Mouse (Mus musculus) CH12.LX (cell line): ENCODE data around the gene Aff3. TPM values are rescaled to one million over a fixed set of nuclear protein-coding genes. Genes with fewer than 3 reads are reported as not detected.

Source experiments
- DNase-seq: peaks from one replicate; pipeline ENCODE4 v3.0.0-alpha.2; 2013; ENCODE audit errors: extremely low read depth
- H3K27ac ChIP-seq: 2 replicates; pipeline ENCODE4 v1.5.1; 2012; ENCODE audit warnings: low read depth, mild to moderate bottlenecking, control low read depth, moderate library complexity; ENCODE audit not compliant: insufficient read depth
- H3K27me3 ChIP-seq: replicated peaks from 2 replicates; pipeline ENCODE3; 2012; ENCODE audit warnings: inconsistent platforms
- H3K36me3 ChIP-seq, 2 experiments: replicated peaks in 1 of 2; 2 replicates each; pipeline versions ENCODE3 to v1.6.1; 2012; ENCODE audit warnings: inconsistent platforms in 1 of 2, low read length in 1 of 2, mild to moderate bottlenecking in 1 of 2, mixed read lengths in 1 of 2, moderate library complexity in 1 of 2; ENCODE audit not compliant: control insufficient read depth in 1 of 2, insufficient read depth in 1 of 2
- H3K4me1 ChIP-seq, 2 experiments: 2 replicates each; pipeline ENCODE4 v1.6.1; 2012; ENCODE audit warnings: inconsistent platforms in 1 of 2, moderate library complexity in 1 of 2; ENCODE audit not compliant: insufficient read depth in 2 of 2, control insufficient read depth in 1 of 2
- H3K4me2 ChIP-seq: 2 replicates; pipeline ENCODE4 v1.6.1; 2012; ENCODE audit warnings: low read depth, mild to moderate bottlenecking, control low read depth; ENCODE audit not compliant: poor library complexity, insufficient read depth, severe bottlenecking
- H3K4me3 ChIP-seq, 3 experiments: fragments of 150-350 bp in 1 of 3; sonication (generic) in 1 of 3; replicated peaks in 1 of 3; 2 replicates each; pipeline versions ENCODE3 to v1.5.1; 2011 to 2012; ENCODE audit warnings: low read depth in 2 of 3, low read length in 2 of 3, mild to moderate bottlenecking in 2 of 3, moderate library complexity in 2 of 3, control low read depth in 1 of 3, improper control_type of control experiment in 1 of 3, inconsistent platforms in 1 of 3, mixed read lengths in 1 of 3; ENCODE audit not compliant: poor library complexity in 1 of 3
- H3K79me2 ChIP-seq: replicated peaks from 2 replicates; pipeline ENCODE4 v1.6.1; 2012; ENCODE audit warnings: mild to moderate bottlenecking, moderate library complexity; ENCODE audit not compliant: control insufficient read depth, poor library complexity, insufficient read depth, severe bottlenecking; ENCODE audit errors: extremely low read depth
- H3K9ac ChIP-seq: 2 replicates; pipeline ENCODE4 v1.6.1; 2012; ENCODE audit warnings: low read depth, mild to moderate bottlenecking, control low read depth, moderate library complexity; ENCODE audit not compliant: insufficient read depth
- H3K9me3 ChIP-seq: replicated peaks from 2 replicates; pipeline ENCODE3; 2012; ENCODE audit warnings: low read length, inconsistent platforms, mixed read lengths
- BHLHE40 ChIP-seq: IDR thresholded peaks from 2 replicates; pipeline ENCODE4 v1.6.1; 2011; ENCODE audit warnings: mild to moderate bottlenecking, low read depth, low read length, improper control_type of control experiment
- CHD2 ChIP-seq: IDR thresholded peaks from 2 replicates; pipeline ENCODE4 v1.6.1; 2011; ENCODE audit warnings: low read length, improper control_type of control experiment
- E2F4 ChIP-seq: IDR thresholded peaks from 2 replicates; pipeline ENCODE4 v1.6.1; 2011; ENCODE audit warnings: low read depth, low read length, improper control_type of control experiment; ENCODE audit not compliant: insufficient replicate concordance
- ETS1 ChIP-seq: conservative IDR thresholded peaks from 2 replicates; pipeline ENCODE4 v1.6.1; 2012; ENCODE audit warnings: low read depth, mild to moderate bottlenecking, inconsistent platforms, low read length, improper control_type of control experiment, moderate library complexity
- GABPA ChIP-seq: IDR thresholded peaks from 2 replicates; pipeline ENCODE4 v1.6.1; 2012; ENCODE audit warnings: low read depth, low read length, improper control_type of control experiment, inconsistent platforms; ENCODE audit not compliant: insufficient replicate concordance
- IRF4 ChIP-seq: IDR thresholded peaks from 2 replicates; pipeline ENCODE4 v1.6.1; 2014; ENCODE audit warnings: low read depth, mild to moderate bottlenecking, inconsistent platforms, low read length, improper control_type of control experiment
- JUND ChIP-seq: conservative IDR thresholded peaks from 2 replicates; pipeline ENCODE4 v1.6.1; 2011; ENCODE audit warnings: low read depth, low read length, improper control_type of control experiment
- KAT2A ChIP-seq: IDR thresholded peaks from 2 replicates; pipeline ENCODE4 v1.6.1; 2012; ENCODE audit warnings: low read length, improper control_type of control experiment, inconsistent platforms; ENCODE audit not compliant: insufficient replicate concordance
- MAX ChIP-seq: IDR thresholded peaks from 2 replicates; pipeline ENCODE4 v1.6.1; 2011; ENCODE audit warnings: low read length, improper control_type of control experiment
- MAZ ChIP-seq: IDR thresholded peaks from 2 replicates; pipeline ENCODE4 v1.6.1; 2012; ENCODE audit warnings: low read depth, mild to moderate bottlenecking, inconsistent platforms, low read length, improper control_type of control experiment, moderate library complexity
- MXI1 ChIP-seq: IDR thresholded peaks from 2 replicates; pipeline ENCODE4 v1.6.1; 2011; ENCODE audit warnings: mild to moderate bottlenecking, low read depth, low read length, improper control_type of control experiment
- NELFE ChIP-seq: IDR thresholded peaks from 2 replicates; pipeline ENCODE4 v1.6.1; 2011; ENCODE audit warnings: low read depth, low read length, improper control_type of control experiment
- NRF1 ChIP-seq: IDR thresholded peaks from 2 replicates; pipeline ENCODE4 v1.6.1; 2014; ENCODE audit warnings: low read depth, mild to moderate bottlenecking, inconsistent platforms, low read length, improper control_type of control experiment, moderate library complexity
- POLR2A ChIP-seq: IDR thresholded peaks from 2 replicates; pipeline ENCODE4 v1.6.1; 2011; ENCODE audit warnings: low read depth, mild to moderate bottlenecking, improper control_type of control experiment, low read length
- POLR2AphosphoS2 ChIP-seq: IDR thresholded peaks from 2 replicates; pipeline ENCODE4 v1.6.1; 2011; ENCODE audit warnings: low read depth, low read length, improper control_type of control experiment
- RAD21 ChIP-seq: IDR thresholded peaks from 2 replicates; pipeline ENCODE4 v1.6.1; 2011; ENCODE audit warnings: low read depth, mild to moderate bottlenecking, low read length, improper control_type of control experiment, moderate library complexity
- RCOR1 ChIP-seq: conservative IDR thresholded peaks from 2 replicates; pipeline ENCODE4 v1.6.1; 2012; ENCODE audit warnings: low read depth, mild to moderate bottlenecking, inconsistent platforms, low read length, improper control_type of control experiment
- SIN3A ChIP-seq: IDR thresholded peaks from 2 replicates; pipeline ENCODE4 v1.6.1; 2012; ENCODE audit warnings: low read length, improper control_type of control experiment, inconsistent platforms
- SMC3 ChIP-seq: IDR thresholded peaks from 2 replicates; pipeline ENCODE4 v1.6.1; 2011; ENCODE audit warnings: low read depth, low read length, improper control_type of control experiment
- TBP ChIP-seq: conservative IDR thresholded peaks from 2 replicates; pipeline ENCODE4 v1.6.1; 2011; ENCODE audit warnings: low read depth, low read length, improper control_type of control experiment
- TCF12 ChIP-seq: IDR thresholded peaks from 2 replicates; pipeline ENCODE4 v1.6.1; 2014; ENCODE audit warnings: low read depth, mild to moderate bottlenecking, inconsistent platforms, low read length, improper control_type of control experiment
- UBTF ChIP-seq: IDR thresholded peaks from 2 replicates; pipeline ENCODE4 v1.6.1; 2012; ENCODE audit warnings: low read depth, mild to moderate bottlenecking, inconsistent platforms, low read length, improper control_type of control experiment, moderate library complexity
- USF1 ChIP-seq: IDR thresholded peaks from 2 replicates; pipeline ENCODE4 v1.6.1; 2014; ENCODE audit warnings: low read depth, mild to moderate bottlenecking, inconsistent platforms, low read length, improper control_type of control experiment
- USF2 ChIP-seq: conservative IDR thresholded peaks from 2 replicates; pipeline ENCODE4 v1.6.1; 2011; ENCODE audit warnings: low read depth, low read length, improper control_type of control experiment
- ZC3H11A ChIP-seq: IDR thresholded peaks from 2 replicates; pipeline ENCODE4 v1.6.1; 2012; ENCODE audit warnings: low read depth, mild to moderate bottlenecking, inconsistent platforms, low read length, improper control_type of control experiment
- ZKSCAN1 ChIP-seq: IDR thresholded peaks from 2 replicates; pipeline ENCODE4 v1.6.1; 2012; ENCODE audit warnings: low read depth, inconsistent platforms, low read length, improper control_type of control experiment, borderline replicate concordance
- dilution Hi-C: fragments of 300-500 bp; cut with MboI; formaldehyde crosslinking; loops from 2 replicates; pipeline ENCODE4 v1.14.3; 2020; ENCODE audit warnings: low sequenced_read_pairs; ENCODE audit not compliant: extremely low pct_unique_long_range_greater_than_20kb, extremely low pct_ligation_motif_present
- in situ Hi-C: fragments of 300-500 bp; cut with MboI; formaldehyde crosslinking; loops from 3 replicates; pipeline ENCODE4 v1.14.3; 2019; ENCODE audit warnings: low sequenced_read_pairs, low pct_ligation_motif_present, low pct_unique_long_range_greater_than_20kb, mixed read lengths
- polyA plus RNA-seq: library from polyadenylated mRNA; unstranded; fragments of >175 nt; gene quantifications from 2 replicates; pipeline ENCODE4 v1.2.1, GENCODE M21; 2012; ENCODE audit warnings: low read depth; ENCODE audit not compliant: insufficient read length
- total RNA-seq, 2 experiments: library from RNA; depleted of rRNA; stranded (reverse); fragments of 300-350 nt in 1 of 2; fragments of >200 nt in 1 of 2; gene quantifications; 2 replicates each; pipeline ENCODE4 v1.2.3; 2012 to 2014

Gene Aff3
- total and polyA plus RNA-seq, 3 experiments: 5.1 to 29.9 (median 7.7) TPM

- Histone ChIP-seq H3K4me2 (no peak overlapping the region), H3K27ac (no peak overlapping the region), H3K79me2 (no peaks in the 10 kb centered on the region), H3K9ac (no peak overlapping the region), H3K36me3 (peaks cover 0 to 46% of the 10 kb centered on the region in 2 experiments), H3K9me3 (no peaks in the 10 kb centered on the region), H3K4me3 (no peak overlapping the region), H3K27me3 (no peaks in the 10 kb centered on the region), H3K4me1 (peaks cover 0 to 5% of the 10 kb centered on the region in 2 experiments; a peak in 1 of 4 replicates)
- in situ Hi-C loops: no loop called here
- no peak for DNase-seq
- TF ChIP-seq POLR2A (no peak), CHD2 (no peak), MAZ (no peak), SMC3 (no peak), TCF12 (no peak), JUND (no peak), UBTF (no peak), ZKSCAN1 (no peak), USF1 (no peak), NELFE (no peak)
- dilution Hi-C loops: no loop called here
These were observed 246.3 kb downstream of the Aff3 start for GRCm38 (mm10) chr1:38418181-38419032.

- Histone ChIP-seq H3K9ac (no peak overlapping the region), H3K4me1 (peaks cover 0 to 5% of the 10 kb centered on the region in 2 experiments; a peak in 1 of 4 replicates), H3K27ac (no peak overlapping the region), H3K9me3 (no peaks in the 10 kb centered on the region), H3K4me2 (no peak overlapping the region), H3K36me3 (peaks cover 0 to 40% of the 10 kb centered on the region in 2 experiments), H3K79me2 (no peaks in the 10 kb centered on the region), H3K27me3 (no peaks in the 10 kb centered on the region), H3K4me3 (no peak overlapping the region)
- in situ Hi-C loops (no loop called here), dilution Hi-C loops (no loop called here)
- TF ChIP-seq NRF1 (no peak), TBP (no peak), GABPA (no peak), ETS1 (no peak), BHLHE40 (no peak), USF2 (no peak), ZC3H11A (no peak), RAD21 (no peak), KAT2A (no peak), USF1 (no peak), MAX (no peak), MAZ (no peak), E2F4 (no peak), MXI1 (no peak), SIN3A (no peak), IRF4 (no peak), CHD2 (no peak), POLR2AphosphoS2 (no peak), RCOR1 (no peak), NELFE (no peak)
- DNase-seq: no peak
These were observed 247.6 kb downstream of the Aff3 start for GRCm38 (mm10) chr1:38417196-38417595.
